Mouse (Mus musculus) Patski (cell line): ENCODE measurements around the gene Hoxa3. TPM values are rescaled to one million over a fixed set of nuclear protein-coding genes. Genes with fewer than 3 reads are reported as not detected.

ENCODE experiments used
- ATAC-seq: fragments of 100-300 bp; one replicate; pipeline ENCODE4 v1.8.0; 2021
- CTCF ChIA-PET: fragments of 350-600 bp; sonication (Branson Sonifier 250); formaldehyde crosslinking; loops from one replicate; lab custom pipeline; 2022; ENCODE audit warnings: inconsistent platforms; lab: Charles Lee
- POLR2A ChIA-PET: fragments of 350-600 bp; sonication (Branson Sonifier 250); formaldehyde crosslinking; loops from one replicate; lab custom pipeline; 2022; ENCODE audit warnings: antibody characterized with exemption, inconsistent platforms; lab: Charles Lee
- DNase-seq: peaks from one replicate; pipeline ENCODE4 v3.0.0-alpha.2; 2011; ENCODE audit warnings: low read depth, low spot score
- H3K27me3 ChIP-seq: fragments of 371-371 bp; one replicate; pipeline ENCODE4 v1.5.1; 2021
- CTCF ChIP-seq: fragments of 100-300 bp; IDR thresholded peaks from one replicate; pipeline ENCODE4 v1.5.1; 2021
- in situ Hi-C: fragments of 300-500 bp; cut with MboI; formaldehyde crosslinking; loops from 3 replicates; pipeline ENCODE4 v1.11.1; 2018; ENCODE audit warnings: low pct_unique_long_range_greater_than_20kb, mixed read lengths
- polyA plus RNA-seq: library from polyadenylated mRNA; unstranded; gene quantifications from one replicate; pipeline ENCODE4 v1.2.3, GENCODE M21; 2021

Gene Hoxa3
- polyA plus RNA-seq, 1 experiment from 2014 or later: 12.3 TPM

DNA sequence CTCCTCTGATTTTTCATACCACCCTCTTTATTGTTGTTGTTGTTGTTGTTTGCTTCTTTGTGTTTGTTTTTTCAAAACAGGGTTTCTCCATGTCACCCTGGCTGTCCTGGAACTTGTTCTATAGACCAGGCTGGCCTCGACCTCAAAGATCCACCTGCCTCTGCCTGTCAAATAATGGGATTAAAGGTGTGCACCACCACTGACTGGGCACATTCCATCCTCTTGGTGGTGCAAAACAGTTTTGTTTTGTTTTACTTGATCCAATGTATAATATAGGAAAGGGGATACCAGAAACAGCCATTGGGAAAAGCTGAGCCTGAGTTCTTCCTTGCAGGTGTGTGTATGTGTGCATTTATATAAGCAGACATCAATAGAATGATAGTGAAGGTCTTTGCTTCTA, 26.6 kb downstream of the Hoxa3 start:
- CTCF ChIA-PET: interaction anchor here (1.2 to 1.8 kb wide), 2 partner anchors 18 to 185 kb away, joined by 3 to 6 read pairs; partner anchors contain the start of gene Hoxa5
- POLR2A ChIA-PET: no interaction called here
- in situ Hi-C loops: no loop called here
- DNase-seq (no peak), ATAC-seq (no peak)
- TF ChIP-seq CTCF: no peak
- no peaks in the 10 kb centered on the region for H3K27me3 ChIP-seq

DNA sequence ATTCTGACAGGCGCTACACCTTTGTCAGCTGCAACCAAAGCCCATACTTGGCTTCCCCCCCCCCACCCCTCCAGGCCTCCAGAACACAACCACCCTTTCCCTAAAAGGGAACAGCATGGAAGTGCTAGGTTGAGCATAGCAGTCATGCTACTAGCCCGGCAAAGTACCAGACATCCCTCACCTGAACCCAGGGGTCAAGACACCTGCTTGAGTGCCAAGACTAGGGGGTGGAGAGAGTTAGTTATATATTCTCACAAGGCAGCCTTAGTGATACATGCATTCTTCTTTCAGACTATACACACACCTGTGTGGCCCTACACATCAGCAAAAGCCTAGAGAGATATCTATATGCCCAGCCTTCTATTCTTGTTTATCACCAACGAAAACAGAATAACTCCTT, 27.3 kb downstream of the Hoxa3 start:
- CTCF ChIA-PET: no interaction called here
- no peak for ATAC-seq

GRCm38 (mm10) chr6:52185222-52185621, 27.9 kb downstream of the Hoxa3 start:
- ChIA-PET POLR2A (interaction anchor here (0.6 to 16.4 kb wide), 4 partner anchors 13 to 516 kb away, joined by 3 to 378 read pairs (median 3); partner anchors contain the start of genes Gm28308, Hoxa10, Hoxa3 and Hoxa6), CTCF (interaction anchor here (1.6 kb wide), 1 partner anchor 10 kb away, joined by 5 read pairs; no protein-coding TSS in a partner anchor)
- no peak for ATAC-seq
- TF ChIP-seq CTCF: no peak
- in situ Hi-C loops: no loop called here
- no peaks in the 10 kb centered on the region for H3K27me3 ChIP-seq
- DNase-seq: no peak

More for the DNA sequence above, 27.3 kb downstream of the Hoxa3 start:
- POLR2A ChIA-PET: interaction anchor here (0.6 to 16.4 kb wide), 4 partner anchors 12 to 515 kb away, joined by 3 to 378 read pairs (median 3); partner anchors contain the start of genes Gm28308, Hoxa10, Hoxa3 and Hoxa6
- DNase-seq: no peak
- no peak for TF ChIP-seq CTCF
- in situ Hi-C loops: no loop called here
- no peaks in the 10 kb centered on the region for H3K27me3 ChIP-seq

DNA sequence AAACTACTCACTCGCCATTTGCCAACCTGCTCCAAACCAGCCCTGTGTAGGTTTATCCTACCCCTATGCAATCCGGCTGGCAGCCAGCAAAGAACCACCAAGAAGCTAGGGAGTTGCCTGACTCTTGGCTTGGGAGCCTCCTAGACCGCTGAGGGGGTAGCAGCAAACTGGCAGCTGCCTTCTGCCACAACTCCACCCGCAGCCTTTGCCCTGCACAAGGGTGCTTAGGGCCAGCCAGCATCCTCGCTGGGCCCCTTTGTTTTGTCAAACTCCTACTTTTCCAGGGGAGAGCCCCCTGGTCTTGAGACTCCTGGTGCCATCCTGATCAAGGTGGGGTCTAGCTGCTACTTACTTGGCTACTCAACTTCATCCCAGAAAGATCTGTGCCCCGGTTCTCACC, 28.5 kb downstream of the Hoxa3 start:
- no peaks in the 10 kb centered on the region for H3K27me3 ChIP-seq
- POLR2A ChIA-PET: interaction anchor here (0.7 to 16.4 kb wide), 5 partner anchors 20 to 155 kb away, joined by 3 to 378 read pairs (median 4); partner anchors contain the start of genes Gm28308, Hoxa10, Hoxa3 and Hoxa5
- in situ Hi-C loops: no loop called here
- CTCF ChIA-PET: interaction anchor here (0.9 to 1.8 kb wide), 6 partner anchors 10 to 54 kb away, joined by 3 to 5 read pairs (median 4); partner anchors contain the start of genes Hoxa5 and Hoxa7
- ATAC-seq (no peak), DNase-seq (no peak)
- TF ChIP-seq CTCF: no peak

DNA sequence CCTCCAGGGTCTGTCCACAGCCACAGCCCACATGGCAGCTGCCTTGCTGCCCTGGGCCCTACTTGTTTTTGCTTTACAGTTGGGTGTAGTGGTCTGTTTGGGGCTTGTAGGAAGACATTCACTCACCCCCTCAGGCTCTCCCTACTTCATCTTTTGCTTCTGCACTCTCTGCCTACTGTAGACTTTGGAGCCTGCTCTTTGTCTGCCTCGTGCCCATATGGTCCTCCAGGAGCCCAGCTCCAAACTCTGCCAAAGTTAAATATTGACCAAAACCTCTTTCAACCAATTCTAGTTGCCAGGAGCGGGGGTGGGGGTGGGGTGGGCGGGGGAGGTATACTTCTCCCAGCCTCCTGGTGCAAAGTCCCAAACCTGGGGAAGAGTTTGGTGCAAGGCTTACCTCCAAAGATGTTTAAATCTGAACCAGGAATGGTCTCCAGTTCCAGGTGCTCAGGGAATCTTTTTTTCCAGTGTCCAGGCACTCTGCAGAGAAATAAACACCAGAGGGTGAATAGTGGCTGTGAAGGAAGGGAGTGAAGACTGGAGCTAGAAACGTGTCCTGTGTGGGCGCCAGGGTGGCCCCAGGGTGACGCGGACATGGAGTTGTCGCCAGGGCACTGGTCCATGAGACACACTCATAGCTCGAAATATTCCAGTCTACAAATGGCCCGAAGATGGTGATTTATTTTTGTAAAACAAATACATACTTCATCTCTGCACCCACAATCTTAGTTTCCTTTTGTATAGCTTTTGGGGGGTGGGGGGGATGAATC, 29.6 kb downstream of the Hoxa3 start:
- POLR2A ChIA-PET: interaction anchor here (1.0 to 16.4 kb wide), 6 partner anchors 9 to 63 kb away, joined by 3 to 378 read pairs (median 4); partner anchors contain the start of genes Gm28308, Hoxa10, Hoxa11 and Hoxa3
- peak; percentile 22 for ATAC-seq
- no peaks in the 10 kb centered on the region for H3K27me3 ChIP-seq
- DNase-seq: no peak
- CTCF ChIA-PET: interaction anchor here (0.7 to 1.8 kb wide), 16 partner anchors 8 to 185 kb away, joined by 3 to 7 read pairs (median 4); partner anchors contain the start of genes Gm28308, Hoxa10, Hoxa3 and Hoxa5
- TF ChIP-seq CTCF: no peak
- in situ Hi-C loops: no loop called here

DNA sequence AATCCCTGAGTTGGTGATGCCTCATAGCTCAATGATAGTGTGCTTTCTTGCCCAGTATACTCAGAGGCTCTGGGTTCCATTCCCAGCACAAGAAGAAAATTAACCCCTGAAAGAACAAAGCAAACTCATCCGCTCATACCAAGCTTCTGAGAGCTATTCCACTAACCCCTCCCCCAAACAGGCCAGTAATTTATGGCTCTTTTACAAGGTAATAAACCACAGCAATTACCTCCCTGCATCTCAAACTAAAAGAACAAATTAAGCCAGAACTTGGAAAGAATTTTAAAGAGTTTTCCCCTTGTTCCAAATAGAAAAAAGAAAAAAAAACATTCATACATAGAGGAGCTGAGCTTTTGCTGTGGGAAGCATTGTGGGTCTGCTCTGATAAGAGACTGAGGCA, 30.3 kb downstream of the Hoxa3 start:
- ChIA-PET POLR2A (interaction anchor here (0.9 to 16.4 kb wide), 6 partner anchors 8 to 63 kb away, joined by 3 to 378 read pairs (median 4); partner anchors contain the start of genes Gm28308, Hoxa10, Hoxa11 and Hoxa3), CTCF (interaction anchor here (1.3 to 1.8 kb wide), 5 partner anchors 21 to 184 kb away, joined by 4 to 5 read pairs (median 5); partner anchors contain the start of gene Hoxa5)
- no peak for ATAC-seq
- H3K27me3 ChIP-seq: no peaks in the 10 kb centered on the region
- TF ChIP-seq CTCF: no peak
- in situ Hi-C loops: no loop called here
- no peak for DNase-seq

DNA sequence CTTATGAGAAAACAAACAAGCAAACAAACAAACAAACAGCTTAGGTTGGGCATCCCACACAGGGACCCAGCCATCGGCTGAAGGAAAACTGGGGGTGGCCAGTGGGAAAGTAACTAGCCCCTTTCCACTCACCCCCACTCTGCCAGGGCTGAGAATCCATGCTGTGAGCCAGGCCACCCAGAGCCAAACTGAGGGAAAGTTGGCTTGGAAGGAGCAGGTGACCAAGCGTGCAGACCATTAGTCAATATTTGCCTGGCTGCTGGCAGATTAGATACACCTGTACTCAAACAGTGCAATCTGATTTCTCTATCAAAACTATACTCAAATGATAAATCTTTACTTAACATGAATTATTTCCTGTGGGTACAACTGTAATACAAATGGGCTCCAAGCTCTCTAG, 31.1 kb downstream of the Hoxa3 start:
- no peak for TF ChIP-seq CTCF
- ChIA-PET CTCF (interaction anchor here (1.3 to 1.6 kb wide), 2 partner anchors 23 to 180 kb away, joined by 4 read pairs; partner anchors contain the start of gene Hoxa5), POLR2A (interaction anchor here (0.6 to 16.4 kb wide), 6 partner anchors 7 to 1406 kb away, joined by 3 to 378 read pairs (median 4); partner anchors contain the start of genes Gm28308, Hoxa10, Hoxa3 and Hoxa6)
- H3K27me3 ChIP-seq: no peaks in the 10 kb centered on the region
- no peak for ATAC-seq
- in situ Hi-C loops: no loop called here
- no peak for DNase-seq

- in situ Hi-C loops: no loop called here
- no peak for DNase-seq
- H3K27me3 ChIP-seq: no peaks in the 10 kb centered on the region
- no peak for ATAC-seq
- ChIA-PET POLR2A (interaction anchor here (16.4 kb wide), 1 partner anchor 44 kb away, joined by 378 read pairs; the partner anchor contains the start of genes Gm28308, Hoxa10, Hoxa3 and Hoxa6), CTCF (interaction anchor here (1.6 kb wide), 1 partner anchor 20 kb away, joined by 4 read pairs; no protein-coding TSS in a partner anchor)
- TF ChIP-seq CTCF: no peak
Observed at GRCm38 (mm10) chr6:52180726-52181125, 32.4 kb downstream of the Hoxa3 start.

DNA sequence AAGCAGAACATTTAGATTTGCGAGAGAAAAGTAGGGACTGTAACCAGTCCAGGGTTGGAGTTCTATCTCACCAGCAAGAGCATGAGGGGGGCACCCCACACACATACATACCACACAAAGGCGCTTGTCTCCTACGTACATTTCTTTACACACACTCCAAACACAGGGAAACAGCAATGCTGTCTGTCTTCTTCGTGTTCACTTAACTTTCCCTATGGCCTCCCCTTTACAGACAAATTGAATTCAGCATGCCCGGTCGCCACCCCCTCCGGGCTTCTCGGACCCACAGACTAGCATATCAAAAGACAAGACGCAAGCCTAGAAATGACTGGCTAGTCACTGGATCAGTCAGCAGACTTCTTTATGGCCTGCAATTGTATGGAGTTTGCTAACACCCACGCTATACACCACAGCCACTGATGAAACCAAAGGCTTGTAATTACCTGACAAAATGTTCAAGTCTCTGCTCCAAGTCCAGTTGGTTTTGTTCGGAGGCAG, 32.9 kb downstream of the Hoxa3 start:
- no peak for ATAC-seq
- DNase-seq: no peak
- in situ Hi-C loops: no loop called here
- TF ChIP-seq CTCF: no peak
- H3K27me3 ChIP-seq: no peaks in the 10 kb centered on the region
- ChIA-PET CTCF (interaction anchor here (0.7 to 1.6 kb wide), 3 partner anchors 20 to 30 kb away, joined by 3 to 4 read pairs (median 3); no protein-coding TSS in a partner anchor), POLR2A (interaction anchor here (1.4 to 16.4 kb wide), 3 partner anchors 12 to 179 kb away, joined by 6 to 378 read pairs (median 6); partner anchors contain the start of genes Gm28308, Hoxa10, Hoxa3 and Hoxa4)
